Mouse (Mus musculus) kidney, adult 2 months (tissue): ENCODE results near the gene Prmt1. TPM values are rescaled to one million over a fixed set of nuclear protein-coding genes. Genes with fewer than 3 reads are reported as not detected.

ENCODE experiments used
- DNase-seq: peaks from one replicate; pipeline ENCODE4 v3.0.0; 2021
- H3K27ac ChIP-seq: fragments of 200-500 bp; 2 replicates; pipeline ENCODE4 v1.5.1; 2012; ENCODE audit warnings: low read depth, low read length, control low read depth, inconsistent platforms; ENCODE audit not compliant: insufficient read depth
- H3K27me3 ChIP-seq: fragments of 200-500 bp; replicated peaks from 2 replicates; pipeline ENCODE4 v1.6.1; 2012; ENCODE audit warnings: mild to moderate bottlenecking, moderate library complexity, low read length, inconsistent platforms; ENCODE audit not compliant: control insufficient read depth, insufficient read depth
- H3K36me3 ChIP-seq: fragments of 200-500 bp; 2 replicates; pipeline ENCODE4 v1.6.1; 2012; ENCODE audit warnings: mild to moderate bottlenecking, moderate library complexity, low read length, inconsistent platforms; ENCODE audit not compliant: control insufficient read depth, insufficient read depth
- H3K4me1 ChIP-seq: fragments of 200-500 bp; 2 replicates; pipeline ENCODE4 v1.6.1; 2011; ENCODE audit warnings: low read length; ENCODE audit not compliant: control insufficient read depth, insufficient read depth
- H3K4me3 ChIP-seq: fragments of 200-500 bp; 2 replicates; pipeline ENCODE4 v1.5.1; 2011; ENCODE audit warnings: mild to moderate bottlenecking, low read depth, low read length, control low read depth; ENCODE audit not compliant: insufficient read depth
- CTCF ChIP-seq: fragments of 200-500 bp; conservative IDR thresholded peaks from 2 replicates; pipeline ENCODE4 v1.5.1; 2011; ENCODE audit warnings: low read depth, mild to moderate bottlenecking, control low read depth, low read length, moderate library complexity, mixed read lengths; ENCODE audit not compliant: insufficient read depth, insufficient read length
- POLR2A ChIP-seq: fragments of 200-500 bp; IDR thresholded peaks from one replicate; pipeline ENCODE4 v1.6.1; 2011; ENCODE audit warnings: low read depth, low read length, control low read depth
- WGBS: fragments of 180-500 bp; shearing (Covaris S2); methylation state at CpG from one replicate; pipeline ENCODE4 v1.1.7; 2018; 5-methylcytosine and 5-hydroxymethylcytosine counted together
- polyA plus RNA-seq: library from polyadenylated mRNA; depleted of rRNA; stranded (reverse); fragments of >200 nt; gene quantifications from 2 replicates; pipeline ENCODE4 v1.2.3, GENCODE M21; 2012

Gene Prmt1
- polyA plus RNA-seq, 1 experiment, result 95.4 TPM

DNA sequence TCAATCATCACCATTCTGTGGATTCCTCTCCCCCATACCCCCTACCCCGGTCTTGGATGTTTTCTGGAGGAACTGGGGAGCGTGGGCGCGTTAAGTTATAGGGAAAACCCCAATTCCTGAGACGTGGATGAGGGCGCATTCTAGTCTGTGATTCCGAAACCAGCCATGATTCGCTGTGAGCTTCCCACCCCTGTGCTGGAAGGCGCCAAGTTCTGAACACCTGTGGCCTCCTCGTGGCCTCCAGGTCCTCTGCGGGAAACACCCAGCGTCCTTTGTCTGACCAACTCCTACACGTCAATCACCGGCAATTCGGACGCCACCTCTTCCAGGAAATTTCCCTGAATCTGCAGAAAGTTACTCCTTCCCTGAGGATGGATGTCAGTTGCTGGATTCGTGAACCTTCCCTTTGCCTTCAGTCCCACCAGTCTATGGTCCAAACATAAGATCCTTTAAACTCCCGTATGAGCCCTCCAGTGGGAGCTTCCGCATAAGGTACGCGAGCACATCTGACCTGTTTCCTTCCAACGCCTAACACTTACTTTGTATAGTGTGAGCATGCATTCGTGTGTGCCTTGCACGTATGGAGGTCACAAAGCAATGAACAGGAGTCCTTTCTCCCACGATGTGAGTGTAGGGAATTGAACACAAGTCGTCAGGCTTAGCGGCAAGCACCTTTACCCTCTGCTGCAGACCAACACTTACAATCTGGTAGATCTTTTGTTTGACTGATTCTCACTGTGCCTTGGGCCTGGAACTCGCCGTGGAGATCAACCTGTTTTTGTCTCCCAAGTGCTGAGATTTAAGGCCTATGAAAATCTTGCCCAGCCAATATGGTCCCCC, 731 bp upstream of the Prmt1 start:
- H3K27ac ChIP-seq, result peak overlapping the region; percentile 65
- H3K4me3 ChIP-seq, result peak overlapping the region; percentile 63
- H3K27me3 ChIP-seq, result no peaks in the 10 kb centered on the region
- TF ChIP-seq POLR2A, result no peak
- TF ChIP-seq CTCF, result no peak
- no peaks in the 10 kb centered on the region for H3K36me3 ChIP-seq
- peaks cover 8% of the 10 kb centered on the region; the same call in 1 of the 2 replicates for H3K4me1 ChIP-seq
- no peak for DNase-seq
- WGBS, result under 1% methylated on average over 29 of the region's 29 CpGs

DNA sequence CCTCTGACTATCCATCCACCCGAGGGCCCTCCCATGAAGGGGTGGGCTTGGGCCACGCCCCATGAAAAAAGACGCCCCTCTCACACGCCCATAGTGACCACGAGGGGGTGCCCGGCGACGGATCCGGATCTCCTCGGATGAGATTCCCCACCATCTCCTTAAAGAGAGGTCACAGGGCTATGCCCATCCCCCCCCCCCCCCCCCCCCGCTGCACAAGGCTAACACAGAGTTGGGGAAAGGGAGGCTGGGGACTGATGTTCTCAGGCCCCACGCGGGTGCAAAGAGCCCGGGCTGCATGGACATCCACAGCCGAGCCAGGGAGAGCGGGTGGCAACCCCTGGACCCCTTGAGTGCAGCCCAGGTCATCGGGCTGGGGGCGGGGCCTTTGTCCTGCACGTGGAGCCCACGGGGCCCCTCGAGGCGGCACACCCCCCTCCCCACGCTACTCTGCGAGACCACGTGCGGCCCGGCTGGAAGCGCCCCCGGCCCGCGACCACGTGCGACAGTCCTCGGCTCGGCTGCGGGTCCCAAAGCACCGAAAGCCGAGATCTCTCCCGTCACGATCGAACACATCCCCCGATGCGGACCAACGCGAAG, 675 bp downstream of the Prmt1 start:
- DNase-seq, result peak; percentile 67
- under 1% methylated on average over 45 of the region's 45 CpGs for WGBS

DNA sequence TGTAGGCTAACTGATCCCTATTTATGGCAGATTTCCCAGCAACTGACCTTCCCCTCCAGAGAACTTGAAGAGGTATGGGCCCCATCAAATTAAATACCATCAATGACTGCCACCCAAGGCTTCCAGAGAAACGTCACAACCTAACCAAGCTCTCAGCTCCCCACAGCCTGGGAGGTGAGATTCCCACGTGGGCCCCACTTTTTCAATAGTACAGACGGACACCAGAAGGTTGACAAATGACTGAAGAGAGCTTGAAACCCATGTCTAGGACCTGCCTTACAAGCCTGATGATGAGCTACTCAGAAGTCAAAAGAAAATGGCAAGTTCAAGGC, 1.6 kb downstream of the Prmt1 start:
- no peak overlapping the region for H3K27ac ChIP-seq
- peaks cover 8% of the 10 kb centered on the region; the same call in 1 of the 2 replicates for H3K4me1 ChIP-seq
- H3K4me3 ChIP-seq, result no peak overlapping the region
- no peak for DNase-seq
- no peaks in the 10 kb centered on the region for H3K27me3 ChIP-seq
- TF ChIP-seq CTCF, result no peak
- no peak for TF ChIP-seq POLR2A
- H3K36me3 ChIP-seq, result peaks cover 6% of the 10 kb centered on the region; the same call in 1 of the 2 replicates
- WGBS, result 45% methylated on average over 3 of the region's 3 CpGs

More for the DNA sequence above, 675 bp downstream of the Prmt1 start:
- no peaks in the 10 kb centered on the region for H3K27me3 ChIP-seq
- H3K27ac ChIP-seq, result peak overlapping the region; percentile 57
- peaks cover 8% of the 10 kb centered on the region; the same call in 1 of the 2 replicates for H3K4me1 ChIP-seq
- TF ChIP-seq POLR2A, result no peak
- TF ChIP-seq CTCF, result no peak
- peaks cover 6% of the 10 kb centered on the region; the same call in 1 of the 2 replicates for H3K36me3 ChIP-seq
- H3K4me3 ChIP-seq, result peak overlapping the region; percentile 93

DNA sequence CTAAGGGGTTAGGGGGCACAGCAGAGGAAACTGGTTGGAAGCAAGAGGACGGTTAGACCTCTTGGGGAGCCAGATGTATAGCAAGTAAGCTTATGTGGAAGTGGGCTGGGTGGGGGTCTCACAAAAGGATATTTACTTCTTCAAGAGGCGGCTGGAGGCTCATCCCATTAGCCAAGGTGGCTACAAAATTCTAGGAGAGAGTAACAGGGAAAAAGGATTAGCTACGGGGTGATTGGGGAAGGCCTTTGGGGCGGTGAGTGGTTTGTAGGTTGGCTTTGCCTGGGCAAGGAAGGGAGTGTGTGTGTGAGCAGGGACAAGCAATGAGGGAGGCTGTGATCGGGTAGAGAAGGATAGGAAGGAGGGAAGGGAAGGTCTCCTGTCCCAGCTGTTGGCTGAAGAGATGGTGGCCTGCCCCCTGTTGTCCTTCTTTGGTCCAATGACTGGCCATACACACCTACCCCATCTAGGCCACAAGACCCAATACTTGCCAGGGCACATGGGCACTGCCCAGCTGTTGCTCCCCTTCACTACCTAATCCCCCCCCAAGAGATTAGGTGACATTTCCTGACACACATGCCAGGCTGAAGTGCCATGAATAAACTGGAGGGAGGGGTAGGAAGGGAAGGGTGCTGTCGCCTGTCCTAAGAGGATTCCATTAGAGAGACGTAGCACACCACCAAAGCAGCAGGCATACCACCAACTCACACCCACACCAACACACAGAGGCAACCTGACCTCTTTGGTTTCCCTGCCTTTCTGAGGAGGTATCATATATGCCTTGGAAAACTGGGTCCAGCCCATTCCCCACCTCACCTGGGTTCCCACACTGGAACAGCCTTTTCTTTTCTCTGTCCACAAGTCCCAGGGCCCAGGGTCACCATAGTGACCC, 2.2 kb downstream of the Prmt1 start:
- Histone ChIP-seq H3K4me1 (peaks cover 7% of the 10 kb centered on the region; the same call in 1 of the 2 replicates), H3K4me3 (no peak overlapping the region), H3K36me3 (peaks cover 6% of the 10 kb centered on the region; the same call in 1 of the 2 replicates), H3K27me3 (no peaks in the 10 kb centered on the region), H3K27ac (no peak overlapping the region)
- TF ChIP-seq CTCF (no peak), POLR2A (no peak)
- 74% methylated on average over 7 of the region's 7 CpGs for WGBS
- DNase-seq, result no peak

DNA sequence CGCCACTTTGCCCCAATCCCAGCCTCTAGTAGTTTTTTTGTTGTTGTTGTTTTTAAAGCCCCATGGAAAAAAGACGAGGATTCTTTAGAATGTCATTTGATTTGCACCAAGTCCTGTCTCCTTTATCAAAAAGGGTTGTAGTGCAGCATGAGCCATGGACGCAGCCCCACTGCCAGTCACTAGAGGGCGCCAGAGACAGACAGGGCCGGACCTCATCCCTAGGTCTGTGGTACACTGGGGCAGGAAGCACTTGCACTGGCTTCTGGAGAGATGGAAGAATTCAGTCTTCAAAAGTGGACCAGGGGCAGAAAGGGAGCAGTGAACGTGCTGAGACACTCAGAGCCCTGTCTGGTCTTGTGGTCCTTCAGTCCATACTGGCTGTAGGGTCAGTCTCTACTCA, 3.3 kb downstream of the Prmt1 start:
- Histone ChIP-seq H3K4me3 (no peak overlapping the region), H3K4me1 (peaks cover 4% of the 10 kb centered on the region; the same call in 1 of the 2 replicates), H3K27me3 (no peaks in the 10 kb centered on the region), H3K27ac (no peak overlapping the region), H3K36me3 (peaks cover 6% of the 10 kb centered on the region; the same call in 1 of the 2 replicates)
- DNase-seq, result peak; percentile 90
- no peak for TF ChIP-seq POLR2A
- TF ChIP-seq CTCF, result peak; percentile 97
- 22% methylated on average over 6 of the region's 6 CpGs for WGBS

DNA sequence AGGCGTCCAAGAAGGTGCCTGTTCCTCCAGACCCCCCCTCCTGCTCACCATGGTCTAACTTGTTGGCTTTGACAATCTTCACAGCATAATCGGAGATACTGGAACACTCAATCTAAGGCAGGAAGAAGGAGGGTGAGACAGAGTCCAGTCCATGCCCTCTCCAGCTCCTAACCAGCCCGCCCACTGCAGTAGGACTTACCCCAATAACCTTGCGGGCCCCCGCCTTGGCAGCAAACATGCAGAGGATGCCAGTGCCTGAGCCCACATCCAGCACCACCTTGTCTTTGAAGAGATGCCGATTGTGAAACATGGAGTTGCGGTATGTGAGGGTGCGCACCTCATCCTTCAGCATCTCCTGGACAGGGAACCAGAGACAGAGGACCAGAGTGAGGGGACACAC, 4.8 kb downstream of the Prmt1 start:
- WGBS, result 94% methylated on average over 8 of the region's 8 CpGs
- H3K4me1 ChIP-seq, result no peaks in the 10 kb centered on the region
- DNase-seq, result no peak
- no peak overlapping the region for H3K4me3 ChIP-seq
- H3K27ac ChIP-seq, result no peak overlapping the region
- H3K36me3 ChIP-seq, result peaks cover 7% of the 10 kb centered on the region
- no peaks in the 10 kb centered on the region for H3K27me3 ChIP-seq
- TF ChIP-seq POLR2A (no peak), CTCF (no peak)
